ENCODE assay signal across 13 mouse cellular contexts in genomic region chr4:152244545-152245522, GRCm38 (mm10). TPM values are rescaled to one million over a fixed set of nuclear protein-coding genes. Genes with fewer than 3 reads are reported as not detected.
DNase-seq lines count a peak whose midpoint lies in the region; ATAC-seq and TF ChIP-seq lines count a peak whose summit lies in the region.
"Had no signal": no experiment of that assay in that cellular context is flagged by ENCODE, and none has a peak within 500 bp of the region (broad histone marks: within the 10 kb centered on the region; RNA-seq: fewer than 3 reads in every experiment).

No protein-coding gene starts in this region.

- peak; percentile 50 to 64 for DNase-seq in cerebellum, adult 2 months
- no peak for DNase-seq in cerebellum, postnatal 14 days
- no peak for DNase-seq in heart, postnatal 36 days
- DNase-seq in liver, result no peak
- no peak for DNase-seq in gastrocnemius, postnatal 10 days
- DNase-seq: adrenal gland, postnatal 25 days; kidney, postnatal 14 days had no signal

- peaks cover 59% of the 10 kb centered on the region for H3K4me1 ChIP-seq in cerebellum, adult 2 months (ENCODE audit: control insufficient read depth, insufficient read depth, low read length)
- H3K4me1 ChIP-seq in heart, embryonic 14.5 days (ENCODE audit: control insufficient read depth in 2 of 2, insufficient read depth in 2 of 2, low read length in 2 of 2), result peaks cover 51 to 58% of the 10 kb centered on the region in 2 experiments
- no peaks in the 10 kb centered on the region; the same call in 1 of the 2 replicates for H3K4me1 ChIP-seq in liver, embryonic 16.5 days (ENCODE audit: control insufficient read depth, low read depth, low read length)
- H3K4me1 ChIP-seq in olfactory bulb, adult 2 months (ENCODE audit: control insufficient read depth, insufficient read depth, low read length), result peaks cover 65% of the 10 kb centered on the region

- TF ChIP-seq CTCF in cerebellum, adult 2 months (IDR thresholded peaks at IDR 0.05; ENCODE audit: borderline replicate concordance, insufficient read depth, low read depth, low read length), result no peak
- TF ChIP-seq CTCF in olfactory bulb, adult 2 months (IDR thresholded peaks at IDR 0.05; ENCODE audit: insufficient read depth, low read depth, low read length), result no peak

- H3K4me3 ChIP-seq in cerebellum, adult 2 months (replicated peaks; ENCODE audit: insufficient read depth, low read depth, low read length), result no peak overlapping the region
- no peak overlapping the region for H3K4me3 ChIP-seq in heart, embryonic 14.5 days (ENCODE audit: control insufficient read depth in 1 of 2, insufficient read depth in 1 of 2, low read depth in 1 of 2, low read length in 2 of 2)
- H3K4me3 ChIP-seq in liver, embryonic 16.5 days (ENCODE audit: low read depth, low read length), result no peak overlapping the region
- no peak overlapping the region for H3K4me3 ChIP-seq in olfactory bulb, adult 2 months (ENCODE audit: insufficient read depth, low read depth, low read length)
- H3K4me3 ChIP-seq: embryonic facial prominence, embryonic 15.5 days had no signal

- peaks cover 14% of the 10 kb centered on the region for H3K36me3 ChIP-seq in heart, embryonic 14.5 days (ENCODE audit: control insufficient read depth, insufficient read depth, low read length)
- H3K36me3 ChIP-seq in liver, embryonic 16.5 days (ENCODE audit: control insufficient read depth, insufficient read depth), result no peaks in the 10 kb centered on the region
- H3K36me3 ChIP-seq: embryonic facial prominence, embryonic 15.5 days had no signal

- intact Hi-C loops in heart, postnatal 36 days (cut with DNase I), result no loop called here

- H3K4me2 ChIP-seq in heart, embryonic 14.5 days (ENCODE audit: low read length), result no peak overlapping the region
- H3K4me2 ChIP-seq in liver, embryonic 16.5 days (ENCODE audit: low read depth, low read length), result no peak overlapping the region
- H3K4me2 ChIP-seq: embryonic facial prominence, embryonic 15.5 days had no signal

- H3K9ac ChIP-seq in heart, embryonic 14.5 days (ENCODE audit: low read length), result peak overlapping the region; percentile 44
- H3K9ac ChIP-seq in liver, embryonic 16.5 days (ENCODE audit: low read depth, low read length), result no peak overlapping the region
- H3K9ac ChIP-seq: embryonic facial prominence, embryonic 15.5 days had no signal

- H3K9me3 ChIP-seq in heart, embryonic 14.5 days (ENCODE audit: control insufficient read depth, low read length), result no peaks in the 10 kb centered on the region
- no peaks in the 10 kb centered on the region for H3K9me3 ChIP-seq in liver, embryonic 16.5 days (replicated peaks; ENCODE audit: control insufficient read depth, low read length)
- H3K9me3 ChIP-seq: embryonic facial prominence, embryonic 15.5 days had no signal

- no peak for TF ChIP-seq POLR2A in cerebellum, adult 2 months (IDR thresholded peaks at IDR 0.05; ENCODE audit: borderline replicate concordance, insufficient read depth, low read length)
- no peak for TF ChIP-seq POLR2A in olfactory bulb, adult 2 months (IDR thresholded peaks at IDR 0.05; ENCODE audit: insufficient read depth, low read depth, low read length)

- 29% methylated on average over 11 of the region's 11 CpGs for WGBS in cerebellum, adult 2 months
- WGBS in heart, embryonic 14.5 days, result 59% methylated on average over 11 of the region's 11 CpGs
- 59% methylated on average over 11 of the region's 11 CpGs for WGBS in liver, embryonic 16.5 days (ENCODE audit: insufficient replicate concordance)
- WGBS in olfactory bulb, adult 2 months, result 73% methylated on average over 11 of the region's 11 CpGs

- peak overlapping the region; percentile 83 for H3K27ac ChIP-seq in cerebellum, adult 2 months (ENCODE audit: insufficient read depth, low read length)
- H3K27ac ChIP-seq in heart, embryonic 14.5 days (replicated peaks in 1 of 2; ENCODE audit: control insufficient read depth in 1 of 2, insufficient read depth in 1 of 2, low read depth in 2 of 2, low read length in 2 of 2), result peak overlapping the region; percentile 79 to 94
- H3K27ac ChIP-seq in liver, embryonic 16.5 days (ENCODE audit: low read length), result no peak overlapping the region
- peak overlapping the region; percentile 91 for H3K27ac ChIP-seq in olfactory bulb, adult 2 months (ENCODE audit: insufficient read depth, low read depth, low read length)
- H3K27ac ChIP-seq: embryonic facial prominence, embryonic 15.5 days; macrophage had no signal

- ATAC-seq in heart, embryonic 14.5 days (ENCODE audit: insufficient number of reproducible peaks, insufficient read depth, low FRiP score, low read depth), result no peak
- ATAC-seq in liver, embryonic 16.5 days (ENCODE audit: low read depth), result peak; percentile 72

- no peaks in the 10 kb centered on the region for H3K27me3 ChIP-seq in cerebellum, adult 2 months (ENCODE audit: control insufficient read depth, insufficient read depth, low read length)
- no peaks in the 10 kb centered on the region for H3K27me3 ChIP-seq in heart, embryonic 14.5 days (ENCODE audit: control insufficient read depth, insufficient read depth, low read length)
- no peaks in the 10 kb centered on the region for H3K27me3 ChIP-seq in liver, embryonic 16.5 days (ENCODE audit: control insufficient read depth, insufficient read depth, low read depth, low read length)
- H3K27me3 ChIP-seq: embryonic facial prominence, embryonic 15.5 days had no signal

RNA-seq across cellular contexts. Expression of gene Gpr153, which starts 29.2 kb away (rescaled TPM):
- 29.9 and 31.4 TPM in 2 replicates for polyA plus RNA-seq in cerebellum, adult 2 months (2012; rRNA removed)
- 14.0 and 18.2 TPM in 2 replicates for polyA plus RNA-seq in heart, embryonic 14.5 days (2014; fragmentation: Nextera tagmentation; extraction: Ambion mirVana)
- 10 to 100 TPM; 10.7 to 14.0 TPM for total RNA-seq in heart, postnatal 36 days (2021)
- polyA plus RNA-seq in liver, embryonic 16.5 days (2015; fragmentation: Nextera tagmentation; extraction: Ambion mirVana), result 0.34 and 0.59 TPM in 2 replicates
- not detected in 2 replicates for polyA plus RNA-seq in olfactory bulb, adult 2 months (2012; ENCODE audit: insufficient read depth, insufficient read length, low replicate concordance, missing spikeins)
- 10 to 100 TPM; 25.1 to 32.2 TPM for total RNA-seq in gastrocnemius, postnatal 10 days (2021)
- polyA plus RNA-seq: macrophage had no signal

RNA-seq across cellular contexts. Expression of gene Hes3, which starts 46.6 kb away (rescaled TPM):
- 55.1 and 62.7 TPM in 2 replicates for polyA plus RNA-seq in cerebellum, adult 2 months (2012; rRNA removed)
- not detected in 2 replicates for polyA plus RNA-seq in heart, embryonic 14.5 days (2014; fragmentation: Nextera tagmentation; extraction: Ambion mirVana)
- not detected for total RNA-seq in heart, postnatal 36 days (2021)
- not detected in 2 replicates for polyA plus RNA-seq in liver, embryonic 16.5 days (2015; fragmentation: Nextera tagmentation; extraction: Ambion mirVana)
- not detected in 2 replicates for polyA plus RNA-seq in olfactory bulb, adult 2 months (2012; ENCODE audit: insufficient read depth, insufficient read length, low replicate concordance, missing spikeins)
- not detected for total RNA-seq in gastrocnemius, postnatal 10 days (2021)
- total RNA-seq: adrenal gland, postnatal 25 days; liver, adult 2 months had no signal
- polyA plus RNA-seq: embryonic facial prominence, embryonic 15.5 days; liver, adult 2 months; macrophage had no signal

RNA-seq across cellular contexts. Expression of gene Icmt, which starts 52.2 kb away (rescaled TPM):
- 160 and 188 TPM in 2 replicates for polyA plus RNA-seq in cerebellum, adult 2 months (2012; rRNA removed)
- 19.4 and 20.3 TPM in 2 replicates for polyA plus RNA-seq in heart, embryonic 14.5 days (2014; fragmentation: Nextera tagmentation; extraction: Ambion mirVana)
- 10 to 100 TPM; 25.4 to 25.8 TPM for total RNA-seq in heart, postnatal 36 days (2021)
- 5.9 and 6.5 TPM in 2 replicates for polyA plus RNA-seq in liver, embryonic 16.5 days (2015; fragmentation: Nextera tagmentation; extraction: Ambion mirVana)
- polyA plus RNA-seq in olfactory bulb, adult 2 months (2012; ENCODE audit: insufficient read depth, insufficient read length, low replicate concordance, missing spikeins), result not detected in 2 replicates
- total RNA-seq in gastrocnemius, postnatal 10 days (2021), result 10 to 100 TPM; 17.3 to 19.1 TPM

Comparison
In these comparisons a context has a peak if more than half of its experiments do, and no peak if none do; other contexts are left out.
1. DNase-seq: peak in cerebellum, adult 2 months (2 of 2); none in cerebellum, postnatal 14 days (0 of 2), heart, postnatal 36 days (0 of 2), liver (single experiment) and gastrocnemius, postnatal 10 days (single experiment).
2. RNA of gene Hes3, which starts 46.6 kb away (polyA plus RNA-seq): 55.1 to 62.7 TPM in cerebellum, adult 2 months; not detected in heart, embryonic 14.5 days, not detected in liver, embryonic 16.5 days and not detected in olfactory bulb, adult 2 months; every median in the first group is over 10 times any median in the second.